Mouse (Mus musculus) kidney, adult 18-20 months (tissue): ENCODE results near the gene Dhrs7c.

Source experiments
- DNase-seq: peaks from one replicate; pipeline ENCODE4 v3.0.0; 2021

Gene Dhrs7c

DNA sequence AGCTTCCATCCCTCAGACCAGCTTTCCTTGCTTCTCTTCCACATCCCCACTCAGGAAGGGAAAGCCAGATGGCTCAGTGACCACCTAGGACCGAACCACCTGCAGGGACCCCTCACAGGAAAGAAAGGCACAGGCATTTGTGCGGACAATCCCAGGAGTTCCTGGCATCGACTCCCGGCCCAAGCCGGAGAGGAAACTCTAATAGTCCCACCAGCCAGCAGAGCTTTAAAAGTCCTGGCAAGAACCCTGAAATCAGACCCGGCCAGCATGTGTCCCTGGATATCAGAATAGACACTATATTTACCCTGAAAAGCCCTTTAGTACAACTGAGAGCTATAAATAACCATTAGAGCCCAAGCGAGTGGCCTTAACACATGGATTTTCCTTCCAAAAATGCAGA lies at the start of gene Dhrs7c:
TSS of gene Dhrs7c (plus strand) at position 257 of the 400 bp plus-strand sequence.
- DNase-seq = no peak

- no peak for DNase-seq
Measured at GRCm38 (mm10) chr11:67756287-67756686, 41.7 kb upstream of the Dhrs7c start.

DNA sequence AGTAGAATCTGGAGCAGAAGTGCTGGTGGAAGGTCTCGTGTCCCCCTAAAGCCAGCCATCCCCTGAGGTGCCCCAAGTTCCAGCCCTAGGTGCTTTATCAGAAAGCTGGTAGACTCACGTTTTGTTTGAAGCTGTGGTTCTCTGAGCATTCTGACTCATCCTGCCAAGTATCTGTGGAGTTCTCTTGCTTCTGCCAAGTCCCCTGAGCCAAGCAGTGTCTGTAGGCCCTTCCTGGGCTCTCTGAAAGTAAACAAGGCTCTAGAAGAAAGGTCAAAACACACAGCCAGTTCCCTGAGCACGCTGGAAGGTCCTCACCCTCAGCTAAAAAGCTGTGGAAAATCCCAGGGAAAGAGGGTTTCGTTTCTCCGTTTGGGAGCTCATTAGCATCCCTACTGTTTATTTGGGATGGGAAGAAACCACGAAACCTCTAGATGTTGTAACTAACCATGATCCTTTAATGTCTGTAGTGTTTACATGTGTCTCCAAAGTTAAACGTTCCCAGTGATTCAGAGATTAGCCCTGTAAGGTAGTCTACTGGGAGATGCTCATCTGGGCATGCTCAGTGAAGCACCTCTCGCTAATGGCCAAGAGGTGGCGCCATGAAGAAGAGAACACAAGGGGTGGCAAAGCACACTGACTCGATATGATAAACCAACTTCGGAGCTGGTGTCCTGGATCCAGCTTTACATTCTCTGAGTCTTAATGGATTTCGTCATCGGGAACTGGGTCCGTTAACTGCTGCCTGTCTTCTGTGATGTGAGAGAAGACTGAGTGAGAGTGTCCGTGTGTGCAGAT lies 40.4 kb upstream of the Dhrs7c start:
- no peak for DNase-seq

GRCm38 (mm10) chr11:67771053-67771452 lies 26.9 kb upstream of the Dhrs7c start, which contains the start of gene Glp2r:
TSS of gene Glp2r (minus strand) at chr11:67771153.
- no peak for DNase-seq

- DNase-seq = no peak
Measured at GRCm38 (mm10) chr11:67771691-67772090, 26.3 kb upstream of the Dhrs7c start.

GRCm38 (mm10) chr11:67772577-67772976 lies 25.4 kb upstream of the Dhrs7c start:
- peak; percentile 6 for DNase-seq

DNA sequence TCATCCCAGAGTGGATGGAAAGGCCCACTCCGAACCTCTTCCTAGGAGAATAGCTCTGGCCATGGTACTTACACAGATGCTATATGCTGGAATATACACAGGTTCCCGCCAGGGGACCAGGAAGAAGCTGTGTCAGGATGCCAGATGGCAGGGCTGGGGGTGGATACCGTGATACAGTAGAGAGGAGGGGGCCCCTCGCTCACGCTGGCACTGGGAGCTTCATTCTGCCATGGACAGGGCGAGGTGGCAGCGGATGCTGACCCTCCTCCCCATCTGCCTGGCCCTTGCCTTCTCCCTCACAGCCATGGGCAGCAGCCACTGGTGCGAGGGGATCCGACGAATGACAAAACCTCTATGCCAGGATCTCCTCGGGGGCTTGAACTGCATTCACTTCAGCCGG lies 23.6 kb upstream of the Dhrs7c start, which contains the start of gene Gsg1l2:
TSS of gene Gsg1l2 (plus strand) at position 230 of the 400 bp plus-strand sequence.
- DNase-seq = no peak

DNA sequence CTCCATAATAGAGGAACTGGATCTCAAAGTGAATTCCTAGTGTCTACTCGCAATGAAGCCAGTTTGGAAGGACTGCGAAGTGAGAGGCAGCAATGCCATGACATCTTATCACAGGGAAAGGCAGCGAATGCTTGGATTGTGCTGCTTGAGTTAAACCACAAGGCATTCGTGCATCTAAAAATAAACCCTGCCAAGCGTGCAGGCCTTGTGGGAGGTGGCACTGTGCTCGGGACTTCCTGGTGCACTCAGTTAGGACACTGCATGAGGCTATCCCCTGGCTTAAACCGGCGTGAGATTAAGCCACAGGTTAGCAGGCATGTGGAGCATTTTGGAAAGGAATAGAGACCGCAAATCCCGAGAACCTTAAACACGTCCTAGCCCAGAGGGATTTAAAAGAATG lies 7.8 kb upstream of the Dhrs7c start:
- no peak for DNase-seq

DNA sequence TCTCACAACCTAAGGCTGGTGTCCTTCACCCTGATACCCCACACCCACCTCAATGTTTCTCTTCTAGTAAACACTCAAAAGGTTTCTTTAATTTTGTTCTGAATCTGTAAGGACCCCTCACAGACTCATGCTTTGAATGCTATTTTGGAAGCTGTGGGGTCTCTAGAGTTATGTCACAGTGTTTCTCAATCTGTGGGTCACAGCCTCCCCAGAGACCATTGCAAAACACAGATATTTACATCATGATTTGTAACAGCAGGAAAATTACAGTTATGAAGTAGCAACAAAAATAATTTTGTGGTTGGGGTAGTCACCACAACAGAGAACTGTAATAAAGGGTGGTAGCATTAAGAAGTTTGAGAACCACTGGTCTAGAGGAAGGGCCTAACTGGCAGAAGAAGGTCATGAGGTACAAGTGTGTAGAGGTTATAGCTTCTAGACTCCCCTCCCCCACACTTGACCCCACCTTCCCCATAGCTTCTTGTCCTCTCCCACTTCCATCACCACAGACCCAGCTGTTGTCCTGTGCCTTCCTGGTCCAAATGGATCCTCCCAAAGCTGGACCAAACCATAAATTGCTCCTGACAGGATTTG lies 2.2 kb downstream of the Dhrs7c start:
- no peak for DNase-seq

GRCm38 (mm10) chr11:67801169-67801568 lies 3.2 kb downstream of the Dhrs7c start:
- no peak for DNase-seq

- no peak for DNase-seq
Measured at GRCm38 (mm10) chr11:67805538-67805937, 7.6 kb downstream of the Dhrs7c start.

- no peak for DNase-seq
Measured at GRCm38 (mm10) chr11:67806832-67807597, 9.0 kb downstream of the Dhrs7c start.

GRCm38 (mm10) chr11:67808051-67808450 lies 10.1 kb downstream of the Dhrs7c start:
- no peak for DNase-seq

DNA sequence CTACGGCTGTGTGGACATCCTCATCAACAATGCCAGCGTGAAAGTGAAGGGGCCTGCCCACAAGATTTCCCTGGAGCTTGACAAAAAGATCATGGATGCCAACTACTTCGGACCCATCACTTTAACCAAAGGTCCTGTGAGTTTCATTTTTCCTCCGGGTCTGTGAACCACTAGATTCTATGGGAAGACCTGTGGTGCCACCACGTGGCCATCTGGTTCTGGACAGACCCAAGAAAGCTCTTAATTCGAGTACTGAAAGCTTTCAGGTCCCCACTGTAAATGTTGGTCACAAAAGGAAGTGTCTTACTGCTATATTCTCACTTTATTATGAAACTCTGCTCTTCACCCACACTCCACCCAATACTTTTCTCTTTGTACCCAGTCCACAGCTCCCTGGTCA lies 13.5 kb downstream of the Dhrs7c start:
- DNase-seq = no peak

DNA sequence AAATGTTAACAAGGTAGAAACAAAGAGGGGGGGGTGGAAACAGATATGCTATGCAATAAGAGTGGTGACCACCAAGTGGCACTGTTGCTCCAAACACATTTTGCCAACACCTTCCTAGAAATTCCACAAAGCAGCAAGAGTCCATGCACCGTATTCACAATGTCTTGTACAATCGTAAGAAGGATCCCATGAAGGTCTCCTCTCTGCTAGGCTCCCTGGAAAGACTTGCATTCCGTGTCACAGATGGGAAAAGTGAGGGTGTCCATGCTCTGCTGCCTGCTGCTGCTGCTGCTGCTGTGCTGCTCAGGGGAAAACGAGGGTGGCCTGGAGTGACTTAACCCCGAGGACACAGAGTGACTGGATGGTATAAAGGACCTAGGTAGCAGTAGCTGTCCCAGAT lies 21.6 kb downstream of the Dhrs7c start:
- DNase-seq = peak; percentile 28

GRCm38 (mm10) chr11:67820221-67820620 lies 22.2 kb downstream of the Dhrs7c start:
- peak; percentile 23 for DNase-seq

GRCm38 (mm10) chr11:67821560-67821959 lies 23.6 kb downstream of the Dhrs7c start:
- no peak for DNase-seq

DNA sequence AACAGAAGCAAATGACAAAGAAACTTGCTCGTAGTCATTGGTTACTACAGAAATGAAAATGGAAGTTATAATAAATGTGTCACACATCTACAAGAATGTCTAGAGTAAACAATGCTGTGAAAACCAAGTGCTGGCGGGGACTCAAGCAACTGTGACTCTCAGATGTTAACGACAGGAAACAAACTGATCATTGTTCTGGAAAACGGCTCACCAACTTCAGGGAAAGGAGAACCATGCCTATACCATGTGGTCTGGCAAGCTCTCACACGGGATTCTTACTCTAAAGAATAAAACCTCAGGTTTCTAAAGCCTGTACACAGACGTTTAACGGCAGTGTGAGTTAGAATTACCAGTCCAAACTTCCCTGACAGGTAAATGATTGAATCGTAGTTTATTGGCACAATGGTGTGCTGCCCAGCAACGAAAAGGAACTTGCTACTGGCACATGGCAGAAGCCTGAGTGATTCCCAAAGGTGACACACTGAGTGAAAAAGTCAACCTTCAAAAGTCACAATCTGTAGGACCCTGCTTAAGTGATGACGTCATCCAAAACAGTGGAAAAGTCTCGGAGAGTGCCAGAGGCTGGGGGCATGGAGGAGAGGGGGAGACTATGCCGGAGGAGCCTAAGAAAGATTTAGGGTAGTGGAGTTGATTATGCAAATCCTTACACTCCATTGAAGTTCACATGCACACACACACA lies 30.5 kb downstream of the Dhrs7c start:
- no peak for DNase-seq

DNA sequence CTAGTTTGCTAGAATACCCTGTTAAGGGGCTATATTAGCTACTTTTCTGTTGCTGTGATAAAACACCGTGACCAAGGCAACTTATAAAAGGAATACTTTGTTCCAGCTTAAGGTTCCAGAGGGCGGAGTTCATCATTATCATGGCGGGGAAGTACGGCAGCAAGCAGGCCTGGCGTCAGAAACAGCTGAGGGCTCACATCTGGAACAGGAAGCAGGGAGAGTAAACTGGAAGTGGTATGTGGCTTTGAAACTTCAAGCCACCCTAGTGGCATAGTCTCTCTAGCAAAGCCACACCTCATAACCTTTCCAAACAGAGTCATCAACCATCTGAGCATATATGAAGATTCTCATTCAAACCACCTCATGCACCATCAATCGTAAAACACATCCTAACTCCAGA lies 31.5 kb downstream of the Dhrs7c start:
- DNase-seq = no peak

DNA sequence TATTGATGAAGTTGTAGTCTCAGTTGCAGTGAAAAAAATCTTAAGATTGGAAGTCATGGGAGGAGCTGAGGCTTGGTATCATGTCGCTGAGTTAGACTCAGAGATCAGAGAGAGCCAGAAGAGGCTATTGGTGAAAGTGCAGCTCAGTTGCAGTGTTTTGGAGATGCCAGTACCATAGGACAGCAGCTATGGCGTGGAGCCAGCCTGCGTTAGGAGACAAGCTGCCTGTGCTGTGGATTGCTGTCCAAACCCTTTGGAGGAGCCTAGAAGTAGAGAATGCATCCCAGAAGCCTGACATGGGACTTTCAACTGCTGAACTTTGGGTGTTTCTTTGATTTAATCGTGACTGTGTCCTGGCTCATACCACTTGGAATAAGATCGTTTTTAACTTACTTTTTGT lies 33.8 kb downstream of the Dhrs7c start:
- no peak for DNase-seq

- no peak for DNase-seq
Measured at GRCm38 (mm10) chr11:67835408-67836078, 37.6 kb downstream of the Dhrs7c start.

DNA sequence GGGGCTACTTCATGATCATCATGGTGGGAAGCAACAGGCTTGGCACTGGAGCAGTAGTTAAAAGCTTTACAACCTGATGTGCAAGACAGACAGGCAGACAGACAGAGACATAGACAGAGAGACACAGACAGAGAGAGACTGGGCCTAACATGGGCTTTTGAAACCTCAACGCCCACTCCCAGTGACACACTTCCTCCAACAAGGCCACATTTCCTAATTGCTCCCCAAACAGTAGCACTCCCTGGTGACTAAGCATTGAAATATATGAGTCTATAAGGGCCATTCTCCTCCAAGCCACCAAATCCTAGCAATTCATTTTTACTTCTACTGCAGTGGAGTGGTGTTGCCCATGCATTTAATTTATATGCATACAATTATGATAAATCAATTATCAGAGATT lies 41.8 kb downstream of the Dhrs7c start:
- DNase-seq = no peak
